Mouse (Mus musculus): ENCODE data around the gene Rasa3.

DNA sequence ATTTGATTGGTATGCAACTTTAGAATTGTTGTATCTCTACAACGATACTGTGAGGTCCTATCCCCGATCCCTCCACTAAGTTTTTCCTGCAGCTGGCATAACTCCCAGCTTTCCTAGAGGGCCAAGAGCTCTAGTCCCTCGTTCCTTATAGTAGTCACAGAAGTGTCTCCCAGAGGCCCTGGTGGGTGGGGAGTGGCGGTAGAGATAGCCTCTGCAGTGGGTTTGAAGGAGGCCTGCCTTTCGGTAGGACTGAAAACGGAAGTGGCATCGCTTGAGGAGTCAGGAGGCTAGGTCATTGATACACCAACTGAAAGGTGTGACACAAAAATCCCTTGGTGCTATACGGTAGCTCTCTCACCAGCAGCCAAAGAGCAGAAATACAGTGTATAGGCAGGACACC lies 779 bp upstream of the Rasa3 start:
- TF ChIP-seq CTCF (IDR thresholded peaks at IDR 0.05; ENCODE audit: low read depth, low read length) (no peak), POLR2A (IDR thresholded peaks at IDR 0.05; ENCODE audit: borderline replicate concordance, low read depth, low read length) (no peak)
